Mouse (Mus musculus): Measurements from ENCODE around the gene Cbfa2t2.

GRCm38 (mm10) chr2:154538310-154538709, 102.0 kb downstream of the Cbfa2t2 start:
- TF ChIP-seq CTCF (IDR thresholded peaks at IDR 0.05; ENCODE audit: control insufficient read depth, insufficient read depth, insufficient replicate concordance, low read depth, low read length) (no peak), POLR2A (IDR thresholded peaks at IDR 0.05; ENCODE audit: control insufficient read depth, low read depth, low read length) (no peak)

Measured in testis, adult 2 months (tissue).